Mouse (Mus musculus) CH12.LX (cell line): ENCODE measurements around the gene Trpc2. TPM values are rescaled to one million over a fixed set of nuclear protein-coding genes. Genes with fewer than 3 reads are reported as not detected.

Experiments used
- DNase-seq: peaks from one replicate; pipeline ENCODE4 v3.0.0-alpha.2; 2013; ENCODE audit errors: extremely low read depth
- H3K27ac ChIP-seq: 2 replicates; pipeline ENCODE4 v1.5.1; 2012; ENCODE audit warnings: low read depth, mild to moderate bottlenecking, control low read depth, moderate library complexity; ENCODE audit not compliant: insufficient read depth
- H3K27me3 ChIP-seq: replicated peaks from 2 replicates; pipeline ENCODE3; 2012; ENCODE audit warnings: inconsistent platforms
- H3K36me3 ChIP-seq, 2 experiments: replicated peaks in 1 of 2; 2 replicates each; pipeline versions ENCODE3 to v1.6.1; 2012; ENCODE audit warnings: inconsistent platforms in 1 of 2, low read length in 1 of 2, mild to moderate bottlenecking in 1 of 2, mixed read lengths in 1 of 2, moderate library complexity in 1 of 2; ENCODE audit not compliant: control insufficient read depth in 1 of 2, insufficient read depth in 1 of 2
- H3K4me1 ChIP-seq, 2 experiments: 2 replicates each; pipeline ENCODE4 v1.6.1; 2012; ENCODE audit warnings: inconsistent platforms in 1 of 2, moderate library complexity in 1 of 2; ENCODE audit not compliant: insufficient read depth in 2 of 2, control insufficient read depth in 1 of 2
- H3K4me2 ChIP-seq: 2 replicates; pipeline ENCODE4 v1.6.1; 2012; ENCODE audit warnings: low read depth, mild to moderate bottlenecking, control low read depth; ENCODE audit not compliant: poor library complexity, insufficient read depth, severe bottlenecking
- H3K4me3 ChIP-seq, 3 experiments: fragments of 150-350 bp in 1 of 3; sonication (generic) in 1 of 3; replicated peaks in 1 of 3; 2 replicates each; pipeline versions ENCODE3 to v1.5.1; 2011 to 2012; ENCODE audit warnings: low read depth in 2 of 3, low read length in 2 of 3, mild to moderate bottlenecking in 2 of 3, moderate library complexity in 2 of 3, control low read depth in 1 of 3, improper control_type of control experiment in 1 of 3, inconsistent platforms in 1 of 3, mixed read lengths in 1 of 3; ENCODE audit not compliant: poor library complexity in 1 of 3
- H3K79me2 ChIP-seq: replicated peaks from 2 replicates; pipeline ENCODE4 v1.6.1; 2012; ENCODE audit warnings: mild to moderate bottlenecking, moderate library complexity; ENCODE audit not compliant: control insufficient read depth, poor library complexity, insufficient read depth, severe bottlenecking; ENCODE audit errors: extremely low read depth
- H3K9ac ChIP-seq: 2 replicates; pipeline ENCODE4 v1.6.1; 2012; ENCODE audit warnings: low read depth, mild to moderate bottlenecking, control low read depth, moderate library complexity; ENCODE audit not compliant: insufficient read depth
- H3K9me3 ChIP-seq: replicated peaks from 2 replicates; pipeline ENCODE3; 2012; ENCODE audit warnings: low read length, inconsistent platforms, mixed read lengths
- BHLHE40 ChIP-seq: IDR thresholded peaks from 2 replicates; pipeline ENCODE4 v1.6.1; 2011; ENCODE audit warnings: mild to moderate bottlenecking, low read depth, low read length, improper control_type of control experiment
- CHD2 ChIP-seq: IDR thresholded peaks from 2 replicates; pipeline ENCODE4 v1.6.1; 2011; ENCODE audit warnings: low read length, improper control_type of control experiment
- HCFC1 ChIP-seq: IDR thresholded peaks from 2 replicates; pipeline ENCODE4 v1.6.1; 2012; ENCODE audit warnings: low read depth, mild to moderate bottlenecking, inconsistent platforms, low read length, improper control_type of control experiment
- JUN ChIP-seq: IDR thresholded peaks from 2 replicates; pipeline ENCODE4 v1.6.1; 2011; ENCODE audit warnings: low read depth, mild to moderate bottlenecking, low read length, improper control_type of control experiment, moderate library complexity; ENCODE audit not compliant: insufficient read depth
- POLR2A ChIP-seq: IDR thresholded peaks from 2 replicates; pipeline ENCODE4 v1.6.1; 2011; ENCODE audit warnings: low read depth, mild to moderate bottlenecking, improper control_type of control experiment, low read length
- RCOR1 ChIP-seq: conservative IDR thresholded peaks from 2 replicates; pipeline ENCODE4 v1.6.1; 2012; ENCODE audit warnings: low read depth, mild to moderate bottlenecking, inconsistent platforms, low read length, improper control_type of control experiment
- TCF12 ChIP-seq: IDR thresholded peaks from 2 replicates; pipeline ENCODE4 v1.6.1; 2014; ENCODE audit warnings: low read depth, mild to moderate bottlenecking, inconsistent platforms, low read length, improper control_type of control experiment
- UBTF ChIP-seq: IDR thresholded peaks from 2 replicates; pipeline ENCODE4 v1.6.1; 2012; ENCODE audit warnings: low read depth, mild to moderate bottlenecking, inconsistent platforms, low read length, improper control_type of control experiment, moderate library complexity
- dilution Hi-C: fragments of 300-500 bp; cut with MboI; formaldehyde crosslinking; loops from 2 replicates; pipeline ENCODE4 v1.14.3; 2020; ENCODE audit warnings: low sequenced_read_pairs; ENCODE audit not compliant: extremely low pct_unique_long_range_greater_than_20kb, extremely low pct_ligation_motif_present
- in situ Hi-C: fragments of 300-500 bp; cut with MboI; formaldehyde crosslinking; loops from 3 replicates; pipeline ENCODE4 v1.14.3; 2019; ENCODE audit warnings: low sequenced_read_pairs, low pct_ligation_motif_present, low pct_unique_long_range_greater_than_20kb, mixed read lengths
- polyA plus RNA-seq: library from polyadenylated mRNA; unstranded; fragments of >175 nt; gene quantifications from 2 replicates; pipeline ENCODE4 v1.2.1, GENCODE M21; 2012; ENCODE audit warnings: low read depth; ENCODE audit not compliant: insufficient read length
- total RNA-seq, 2 experiments: library from RNA; depleted of rRNA; stranded (reverse); fragments of 300-350 nt in 1 of 2; fragments of >200 nt in 1 of 2; gene quantifications; 2 replicates each; pipeline ENCODE4 v1.2.3; 2012 to 2014

The Trpc2 gene
- total and polyA plus RNA-seq, 3 experiments, result 0.17 to 0.24 TPM; not detected in 1

DNA sequence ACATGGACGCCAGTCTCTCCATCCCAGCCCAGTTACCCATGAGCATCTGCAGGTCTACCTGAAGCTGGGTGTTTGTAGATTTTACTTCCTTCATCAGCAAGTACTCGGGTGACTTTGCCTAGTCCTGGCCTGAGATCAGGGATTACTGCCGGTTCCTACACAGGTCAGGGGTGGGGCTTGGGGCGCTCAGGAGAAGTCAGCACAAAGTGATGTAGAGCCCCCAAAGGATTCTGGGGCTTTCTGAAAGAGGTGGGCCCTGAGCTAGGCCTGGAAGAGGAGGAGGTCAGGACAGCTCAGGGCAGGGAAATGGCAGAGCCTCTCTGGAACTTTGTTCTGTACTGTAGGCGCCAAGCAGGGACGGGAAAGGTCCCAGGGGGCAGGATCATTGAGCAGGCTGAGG, 19.8 kb downstream of the Trpc2 start:
- Histone ChIP-seq H3K36me3 (peaks cover 0 to 18% of the 10 kb centered on the region in 2 experiments), H3K79me2 (no peaks in the 10 kb centered on the region), H3K4me3 (peak overlapping the region; percentile 42 to 55 (median 44)), H3K27me3 (no peaks in the 10 kb centered on the region), H3K9ac (no peak overlapping the region), H3K9me3 (no peaks in the 10 kb centered on the region), H3K4me1 (peaks cover 0 to 25% of the 10 kb centered on the region in 2 experiments; a peak in 3 of 4 replicates), H3K27ac (no peak overlapping the region), H3K4me2 (no peak overlapping the region)
- dilution Hi-C loops, result no loop called here
- DNase-seq, result peak; percentile 68
- TF ChIP-seq CHD2 (no peak), TCF12 (no peak), UBTF (no peak), POLR2A (peak; percentile 38; the same call in 1 of the 2 replicates)
- in situ Hi-C loops, result no loop called here

DNA sequence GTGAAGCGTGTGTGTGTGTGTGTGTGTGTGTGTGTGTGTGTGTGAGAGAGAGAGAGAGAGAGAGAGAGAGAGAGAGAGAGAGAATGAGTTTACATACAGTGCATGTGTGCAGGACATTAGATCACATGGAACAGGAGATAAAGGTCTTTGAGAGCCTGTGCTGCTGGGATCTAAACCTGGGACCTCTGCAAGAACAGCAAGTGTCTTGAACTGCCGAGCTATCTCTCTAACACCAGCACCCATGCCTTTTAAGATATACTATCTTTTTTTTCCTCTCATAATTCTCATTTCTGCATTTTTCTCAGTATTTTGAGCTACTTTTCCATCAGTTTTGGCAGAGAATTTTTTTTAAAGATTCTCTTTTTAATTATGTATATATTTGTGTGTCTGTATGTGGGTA, 20.6 kb downstream of the Trpc2 start:
- Histone ChIP-seq H3K4me3 (no peak overlapping the region), H3K9ac (no peak overlapping the region), H3K4me1 (peaks cover 0 to 25% of the 10 kb centered on the region in 2 experiments; a peak in 3 of 4 replicates), H3K9me3 (no peaks in the 10 kb centered on the region), H3K79me2 (no peaks in the 10 kb centered on the region), H3K4me2 (no peak overlapping the region), H3K27ac (no peak overlapping the region), H3K27me3 (no peaks in the 10 kb centered on the region), H3K36me3 (peaks cover 0 to 9% of the 10 kb centered on the region in 2 experiments)
- DNase-seq, result no peak
- no peak for TF ChIP-seq RCOR1
- no peak for TF ChIP-seq JUN
- TF ChIP-seq HCFC1, result no peak
- dilution Hi-C loops, result no loop called here
- in situ Hi-C loops, result no loop called here

DNA sequence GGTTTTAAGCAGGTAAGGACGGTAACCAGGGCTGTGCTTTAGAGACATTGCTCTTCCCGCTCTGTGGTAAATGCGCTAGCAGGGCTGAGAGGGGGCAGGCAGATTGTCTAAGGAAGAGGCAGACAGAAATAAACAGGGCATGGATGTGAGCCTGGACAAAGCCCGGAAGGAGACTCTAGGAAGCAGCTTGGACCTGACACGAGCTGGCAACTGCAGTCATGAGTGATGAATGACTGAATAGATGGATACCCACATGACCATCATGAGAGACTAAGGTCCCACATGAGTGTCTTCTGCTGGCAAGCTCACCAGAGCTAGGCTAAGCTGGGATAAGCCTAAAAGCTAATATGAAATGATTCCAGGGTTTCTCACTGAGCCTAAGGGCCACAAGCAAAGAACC, 21.2 kb downstream of the Trpc2 start:
- no peak overlapping the region for H3K9ac ChIP-seq

More for the DNA sequence above, 21.2 kb downstream of the Trpc2 start:
- Histone ChIP-seq H3K4me1 (peaks cover 0 to 25% of the 10 kb centered on the region in 2 experiments; a peak in 3 of 4 replicates), H3K79me2 (no peaks in the 10 kb centered on the region), H3K27ac (no peak overlapping the region), H3K36me3 (peaks cover 0 to 3% of the 10 kb centered on the region in 2 experiments), H3K27me3 (no peaks in the 10 kb centered on the region), H3K9me3 (no peaks in the 10 kb centered on the region), H3K4me3 (no peak overlapping the region), H3K4me2 (no peak overlapping the region)
- dilution Hi-C loops (no loop called here), in situ Hi-C loops (no loop called here)
- TF ChIP-seq BHLHE40, result no peak
- no peak for DNase-seq
